ENCODE assay signal across 8 mouse cellular contexts in the genomic region with DNA sequence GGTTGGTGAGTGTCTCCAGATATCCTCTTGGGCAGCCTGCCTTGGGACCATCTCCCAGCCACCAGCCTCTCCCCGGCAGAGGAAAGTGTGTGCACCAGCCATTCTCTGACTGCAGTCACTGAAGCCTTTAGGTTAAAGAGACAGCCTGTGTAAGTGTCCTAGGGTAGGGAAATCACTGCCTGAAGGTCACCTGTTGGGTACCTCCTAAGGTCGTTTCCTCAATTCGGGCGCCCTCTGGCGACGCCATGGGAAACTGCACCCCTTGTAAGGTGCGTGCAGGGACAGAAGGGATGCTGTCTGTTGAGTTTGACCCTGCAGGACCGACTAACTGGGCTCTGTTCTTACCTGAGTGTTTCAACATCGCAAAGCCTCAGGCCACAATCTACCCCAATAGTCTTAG.
DNase-seq lines count a peak whose midpoint lies in the region; ATAC-seq and TF ChIP-seq lines count a peak whose summit lies in the region.

No protein-coding gene starts in this region.

- no peaks in the 10 kb centered on the region for H3K9me3 ChIP-seq in liver, embryonic 12.5 days (replicated peaks)
- H3K9me3 ChIP-seq in intestine, embryonic 15.5 days, result no peaks in the 10 kb centered on the region
- H3K9me3 ChIP-seq in neural tube, embryonic 12.5 days, result no peaks in the 10 kb centered on the region

- no peak overlapping the region for H3K4me3 ChIP-seq in liver, embryonic 12.5 days
- no peak overlapping the region for H3K4me3 ChIP-seq in intestine, embryonic 15.5 days (replicated peaks)
- H3K4me3 ChIP-seq in neural tube, embryonic 12.5 days, result no peak overlapping the region
- no peak overlapping the region for H3K4me3 ChIP-seq in thymus, adult 2 months (ENCODE audit: control insufficient read depth, insufficient read depth, low read length)

- peak; percentile 54 for DNase-seq in liver
- DNase-seq in cerebellum, adult 8-10 months, result peak; percentile 80
- peak; percentile 13 to 55 for DNase-seq in frontal cortex, postnatal 10 days (ENCODE audit: low spot score in 2 of 2)
- peak; percentile 75 for DNase-seq in left cerebral cortex, postnatal 4 days
- peak; percentile 65 for DNase-seq in thymus, adult 2 months

- WGBS in liver, embryonic 12.5 days (ENCODE audit: insufficient replicate concordance), result 9% methylated on average over 9 of the region's 9 CpGs
- 11% methylated on average over 9 of the region's 9 CpGs for WGBS in intestine, embryonic 15.5 days
- 16% methylated on average over 9 of the region's 9 CpGs for WGBS in neural tube, embryonic 12.5 days
- WGBS in thymus, adult 2 months, result 12% methylated on average over 9 of the region's 9 CpGs

- no peak overlapping the region for H3K27ac ChIP-seq in liver, embryonic 12.5 days
- no peak overlapping the region for H3K27ac ChIP-seq in intestine, embryonic 15.5 days
- H3K27ac ChIP-seq in neural tube, embryonic 12.5 days, result no peak overlapping the region
- no peak overlapping the region for H3K27ac ChIP-seq in thymus, adult 2 months (ENCODE audit: control insufficient read depth, insufficient read depth, low read length)

- intact Hi-C loops in left cerebral cortex, postnatal 4 days (cut with DNase I), result loop anchor here (10.0 kb wide), 2 partner anchors 437 to 557 kb away; a partner anchor contains a TSS

- no peaks in the 10 kb centered on the region for H3K27me3 ChIP-seq in liver, embryonic 12.5 days (replicated peaks)
- H3K27me3 ChIP-seq in intestine, embryonic 15.5 days (replicated peaks), result no peaks in the 10 kb centered on the region
- H3K27me3 ChIP-seq in neural tube, embryonic 12.5 days (replicated peaks), result no peaks in the 10 kb centered on the region; the same call in 1 of the 2 replicates
- H3K27me3 ChIP-seq in thymus, adult 2 months (ENCODE audit: control insufficient read depth, insufficient read depth, low read length), result no peaks in the 10 kb centered on the region

- peak; percentile 91 for TF ChIP-seq CTCF in thymus, adult 2 months (IDR thresholded peaks at IDR 0.05; ENCODE audit: borderline replicate concordance, control insufficient read depth, extremely low read depth, insufficient read depth, low read length, poor library complexity)

- H3K36me3 ChIP-seq in liver, embryonic 12.5 days, result no peaks in the 10 kb centered on the region
- no peaks in the 10 kb centered on the region for H3K36me3 ChIP-seq in intestine, embryonic 15.5 days
- no peaks in the 10 kb centered on the region for H3K36me3 ChIP-seq in neural tube, embryonic 12.5 days
- no peaks in the 10 kb centered on the region for H3K36me3 ChIP-seq in thymus, adult 2 months (ENCODE audit: control insufficient read depth, insufficient read depth, low read length)

- H3K9ac ChIP-seq in liver, embryonic 12.5 days, result no peak overlapping the region
- H3K9ac ChIP-seq in intestine, embryonic 15.5 days, result no peak overlapping the region
- no peak overlapping the region for H3K9ac ChIP-seq in neural tube, embryonic 12.5 days

- no peak for TF ChIP-seq POLR2A in thymus, adult 2 months (IDR thresholded peaks at IDR 0.05; ENCODE audit: control insufficient read depth, extremely low read depth, insufficient read depth, low read length, poor library complexity)

- no peaks in the 10 kb centered on the region for H3K4me1 ChIP-seq in liver, embryonic 12.5 days
- H3K4me1 ChIP-seq in intestine, embryonic 15.5 days (replicated peaks), result no peaks in the 10 kb centered on the region
- no peaks in the 10 kb centered on the region for H3K4me1 ChIP-seq in neural tube, embryonic 12.5 days
- no peaks in the 10 kb centered on the region for H3K4me1 ChIP-seq in thymus, adult 2 months (replicated peaks; ENCODE audit: control insufficient read depth, insufficient read depth, low read length)

- no peak overlapping the region for H3K4me2 ChIP-seq in liver, embryonic 12.5 days
- H3K4me2 ChIP-seq in intestine, embryonic 15.5 days (replicated peaks), result no peak overlapping the region
- no peak overlapping the region for H3K4me2 ChIP-seq in neural tube, embryonic 12.5 days (replicated peaks)

- ATAC-seq in liver, embryonic 12.5 days, result no peak
- ATAC-seq in intestine, embryonic 15.5 days, result peak; percentile 47; the same call in 1 of the 2 replicates
- 0 out of 2 replicates have a peak, but pooled peaks have one; percentile 29 for ATAC-seq in neural tube, embryonic 12.5 days (ENCODE audit: low FRiP score, low read depth)
